20 mouse cellular contexts compared by ENCODE assay signal in genomic region chr9:59956496-59956895, GRCm38 (mm10). TPM values are rescaled to one million over a fixed set of nuclear protein-coding genes. Genes with fewer than 3 reads are reported as not detected.
DNase-seq lines count a peak whose midpoint lies in the region; ATAC-seq and TF ChIP-seq lines count a peak whose summit lies in the region.
"Had no signal": no experiment of that assay in that cellular context is flagged by ENCODE, and none has a peak within 500 bp of the region (broad histone marks: within the 10 kb centered on the region; RNA-seq: fewer than 3 reads in every experiment).

No protein-coding gene starts in this region.

- no peak overlapping the region for H3K27ac ChIP-seq in kidney, embryonic 15.5 days
- no peak overlapping the region for H3K27ac ChIP-seq in kidney, adult 2 months (ENCODE audit: insufficient read depth, low read depth, low read length)
- no peak overlapping the region for H3K27ac ChIP-seq in CH12.LX (ENCODE audit: insufficient read depth, low read depth)
- peak overlapping the region; percentile 83; the same call in 1 of the 2 replicates for H3K27ac ChIP-seq in embryonic facial prominence, embryonic 15.5 days (replicated peaks)
- no peak overlapping the region for H3K27ac ChIP-seq in hindbrain, embryonic 13.5 days
- H3K27ac ChIP-seq: forebrain, embryonic 13.5 days; gastrocnemius, adult 2 months had no signal

- TF ChIP-seq EP300 in CH12.LX (IDR thresholded peaks at IDR 0.05; ENCODE audit: low read length): no peak

- no peaks in the 10 kb centered on the region for H3K9me3 ChIP-seq in kidney, embryonic 15.5 days (replicated peaks)
- no peaks in the 10 kb centered on the region for H3K9me3 ChIP-seq in CH12.LX (replicated peaks; ENCODE audit: low read length)
- no peaks in the 10 kb centered on the region for H3K9me3 ChIP-seq in E14TG2a.4 (ENCODE audit: low read length)
- no peaks in the 10 kb centered on the region for H3K9me3 ChIP-seq in embryonic facial prominence, embryonic 15.5 days (replicated peaks)
- no peaks in the 10 kb centered on the region for H3K9me3 ChIP-seq in hindbrain, embryonic 13.5 days
- H3K9me3 ChIP-seq: forebrain, embryonic 13.5 days; G1E had no signal

- H3K9ac ChIP-seq in kidney, embryonic 15.5 days: no peak overlapping the region
- H3K9ac ChIP-seq in CH12.LX (ENCODE audit: insufficient read depth, low read depth): no peak overlapping the region
- no peak overlapping the region for H3K9ac ChIP-seq in embryonic facial prominence, embryonic 15.5 days
- H3K9ac ChIP-seq in hindbrain, embryonic 13.5 days: no peak overlapping the region
- H3K9ac ChIP-seq: forebrain, embryonic 13.5 days had no signal

- in situ Hi-C loops in CH12.LX (cut with MboI; ENCODE audit: low pct_ligation_motif_present, low pct_unique_long_range_greater_than_20kb, low sequenced_read_pairs): loop anchor here (5.0 kb wide), 1 partner anchor 234 kb away; no protein-coding TSS in a partner anchor

- TF ChIP-seq CTCF in kidney, adult 2 months (conservative IDR thresholded peaks at IDR 0.05; ENCODE audit: insufficient read depth, insufficient read length, low read depth, low read length): no peak
- TF ChIP-seq CTCF in CH12.LX (conservative IDR thresholded peaks at IDR 0.05 in 1 of 2, IDR thresholded peaks at IDR 0.05 in 1 of 2; ENCODE audit: low read depth in 2 of 2, low read length in 2 of 2) (no peak), E14TG2a.4 (conservative IDR thresholded peaks at IDR 0.05; ENCODE audit: low read length) (no peak)

- ATAC-seq in kidney, embryonic 15.5 days (replicated peaks; ENCODE audit: low FRiP score): no peak
- ATAC-seq in embryonic facial prominence, embryonic 15.5 days (ENCODE audit: insufficient number of reproducible peaks, low FRiP score, low TSS enrichment, low read depth): no peak
- no peak for ATAC-seq in hindbrain, embryonic 13.5 days (ENCODE audit: low FRiP score)
- ATAC-seq: forebrain, embryonic 13.5 days had no signal

- H3K4me3 ChIP-seq in kidney, embryonic 15.5 days (replicated peaks): peak overlapping the region; percentile 24; the same call in 1 of the 2 replicates
- no peak overlapping the region for H3K4me3 ChIP-seq in kidney, adult 2 months (ENCODE audit: insufficient read depth, low read depth, low read length)
- H3K4me3 ChIP-seq in CH12.LX (replicated peaks in 1 of 3; ENCODE audit: low read depth in 2 of 3, low read length in 2 of 3, poor library complexity in 1 of 3): no peak overlapping the region
- peak overlapping the region; percentile 51 for H3K4me3 ChIP-seq in E14TG2a.4 (replicated peaks; ENCODE audit: low read length)
- peak overlapping the region; percentile 21 for H3K4me3 ChIP-seq in embryonic facial prominence, embryonic 15.5 days (replicated peaks)
- H3K4me3 ChIP-seq in hindbrain, embryonic 13.5 days: no peak overlapping the region
- H3K4me3 ChIP-seq: forebrain, embryonic 13.5 days; gastrocnemius, adult 2 months had no signal

- no peak for TF ChIP-seq POLR2A in kidney, adult 2 months (IDR thresholded peaks at IDR 0.05; ENCODE audit: low read depth, low read length)
- TF ChIP-seq POLR2A in CH12.LX (IDR thresholded peaks at IDR 0.05; ENCODE audit: low read depth, low read length): no peak

- no peak for TF ChIP-seq RAD21 in CH12.LX (IDR thresholded peaks at IDR 0.05; ENCODE audit: low read depth, low read length)

- dilution Hi-C loops in CH12.LX (cut with MboI; ENCODE audit: extremely low pct_ligation_motif_present, extremely low pct_unique_long_range_greater_than_20kb, low sequenced_read_pairs): no loop called here

- peaks cover 8% of the 10 kb centered on the region; the same call in 1 of the 2 replicates for H3K4me1 ChIP-seq in kidney, embryonic 15.5 days
- H3K4me1 ChIP-seq in kidney, adult 2 months (ENCODE audit: control insufficient read depth, insufficient read depth, low read length): no peaks in the 10 kb centered on the region
- peaks cover 4 to 41% of the 10 kb centered on the region in 2 experiments; a peak in 3 of 4 replicates for H3K4me1 ChIP-seq in CH12.LX (ENCODE audit: control insufficient read depth in 1 of 2, insufficient read depth in 2 of 2)
- H3K4me1 ChIP-seq in E14TG2a.4 (replicated peaks; ENCODE audit: low read depth, low read length): peaks cover 69% of the 10 kb centered on the region
- peaks cover 27% of the 10 kb centered on the region for H3K4me1 ChIP-seq in embryonic facial prominence, embryonic 15.5 days
- H3K4me1 ChIP-seq in hindbrain, embryonic 13.5 days (replicated peaks): peaks cover 5% of the 10 kb centered on the region

- 50% methylated on average over 6 of the region's 6 CpGs for WGBS in kidney, embryonic 15.5 days
- WGBS in kidney, adult 2 months: 55% methylated on average over 6 of the region's 6 CpGs
- WGBS in embryonic facial prominence, embryonic 15.5 days: 27% methylated on average over 6 of the region's 6 CpGs
- WGBS in hindbrain, embryonic 13.5 days: 49% methylated on average over 6 of the region's 6 CpGs

- no peaks in the 10 kb centered on the region for H3K79me2 ChIP-seq in CH12.LX (replicated peaks; ENCODE audit: control insufficient read depth, extremely low read depth, insufficient read depth, poor library complexity, severe bottlenecking)

- intact Hi-C loops in left cerebral cortex, postnatal 36 days (cut with DNase I): loop anchor here (5.0 kb wide), 1 partner anchor 281 kb away; no protein-coding TSS in a partner anchor

- no peak for DNase-seq in kidney, adult 2 months
- no peak for DNase-seq in CH12.LX (ENCODE audit: extremely low read depth)
- no peak for DNase-seq in left cerebral cortex, postnatal 36 days (ENCODE audit: low spot score in 2 of 2)
- no peak for DNase-seq in retina, embryonic 14.5 days (ENCODE audit: low spot score)
- DNase-seq: adrenal gland, postnatal 36 days; gastrocnemius, adult 2 months; lung, adult 18-20 months; retina, postnatal 1 day; spleen, adult 18-20 months had no signal

- no peaks in the 10 kb centered on the region for H3K27me3 ChIP-seq in kidney, embryonic 15.5 days
- no peaks in the 10 kb centered on the region for H3K27me3 ChIP-seq in kidney, adult 2 months (replicated peaks; ENCODE audit: control insufficient read depth, insufficient read depth, low read length)
- no peaks in the 10 kb centered on the region for H3K27me3 ChIP-seq in CH12.LX (replicated peaks)
- H3K27me3 ChIP-seq in E14TG2a.4 (ENCODE audit: insufficient read depth, low read length): no peaks in the 10 kb centered on the region
- H3K27me3 ChIP-seq in embryonic facial prominence, embryonic 15.5 days: no peaks in the 10 kb centered on the region
- H3K27me3 ChIP-seq in hindbrain, embryonic 13.5 days: no peaks in the 10 kb centered on the region
- H3K27me3 ChIP-seq: forebrain, embryonic 13.5 days had no signal

- peak overlapping the region; percentile 41; the same call in 1 of the 2 replicates for H3K4me2 ChIP-seq in kidney, embryonic 15.5 days
- H3K4me2 ChIP-seq in CH12.LX (ENCODE audit: insufficient read depth, low read depth, poor library complexity, severe bottlenecking): no peak overlapping the region
- H3K4me2 ChIP-seq in embryonic facial prominence, embryonic 15.5 days (replicated peaks): peak overlapping the region; percentile 29
- H3K4me2 ChIP-seq in hindbrain, embryonic 13.5 days: no peak overlapping the region
- H3K4me2 ChIP-seq: forebrain, embryonic 13.5 days had no signal

- H3K36me3 ChIP-seq in kidney, embryonic 15.5 days: no peaks in the 10 kb centered on the region
- H3K36me3 ChIP-seq in kidney, adult 2 months (ENCODE audit: control insufficient read depth, insufficient read depth, low read length): no peaks in the 10 kb centered on the region
- no peaks in the 10 kb centered on the region for H3K36me3 ChIP-seq in CH12.LX (replicated peaks in 1 of 2; ENCODE audit: control insufficient read depth in 1 of 2, insufficient read depth in 1 of 2, low read length in 1 of 2)
- H3K36me3 ChIP-seq in E14TG2a.4 (ENCODE audit: insufficient read depth, low read length): no peaks in the 10 kb centered on the region
- H3K36me3 ChIP-seq in embryonic facial prominence, embryonic 15.5 days: no peaks in the 10 kb centered on the region
- H3K36me3 ChIP-seq in hindbrain, embryonic 13.5 days: no peaks in the 10 kb centered on the region
- H3K36me3 ChIP-seq: G1E had no signal

TF ChIP-seq in CH12.LX, 34 proteins besides CTCF, POLR2A, EP300 and RAD21:
- TF ChIP-seq USF2 (conservative IDR thresholded peaks at IDR 0.05; ENCODE audit: low read depth, low read length): no peak
- peak; percentile 30; the same call in 1 of the 2 replicates for TF ChIP-seq BHLHE40 (IDR thresholded peaks at IDR 0.05; ENCODE audit: low read depth, low read length)

RNA-seq across cellular contexts. Expression of gene Nr2e3, which starts 4.0 kb away (rescaled TPM):
- not detected in 2 replicates for polyA plus RNA-seq in kidney, embryonic 15.5 days (2015; fragmentation: Nextera tagmentation; extraction: Ambion mirVana)
- polyA plus RNA-seq in kidney, adult 2 months (2012; rRNA removed): 1.2 TPM in 2 replicates
- total RNA-seq in CH12.LX (2012; rRNA removed): 0.13 TPM in 1 of 2 replicates, not detected in the other
- total RNA-seq in CH12.LX (2014; rRNA removed): not detected in 2 replicates
- not detected in 2 replicates for polyA plus RNA-seq in CH12.LX (2012; ENCODE audit: insufficient read length, low read depth)
- 1.2 and 1.4 TPM in 2 replicates for polyA plus RNA-seq in embryonic facial prominence, embryonic 15.5 days (2015; fragmentation: Nextera tagmentation; extraction: Ambion mirVana)
- not detected in 2 replicates for polyA plus RNA-seq in hindbrain, embryonic 13.5 days (2015; fragmentation: Nextera tagmentation; extraction: Ambion mirVana)
- not detected for total RNA-seq in left cerebral cortex, postnatal 36 days (2021)
- total RNA-seq: adrenal gland, postnatal 36 days; gastrocnemius, adult 2 months; layer of hippocampus, adult 8-10 months; left cerebral cortex, postnatal 25 days had no signal
- polyA plus RNA-seq: cortical plate, adult 2 months; forebrain, embryonic 13.5 days; G1E; heart, embryonic 14.5 days; neural tube, embryonic 11.5 days had no signal

Comparison
In these comparisons a context has a peak if more than half of its experiments do, and no peak if none do; other contexts are left out.
1. H3K4me3 ChIP-seq: peak in kidney, embryonic 15.5 days (single experiment), E14TG2a.4 (single experiment) and embryonic facial prominence, embryonic 15.5 days (single experiment); none in kidney, adult 2 months (single experiment), CH12.LX (0 of 3) and hindbrain, embryonic 13.5 days (single experiment).
2. H3K4me2 ChIP-seq: peak in kidney, embryonic 15.5 days (single experiment) and embryonic facial prominence, embryonic 15.5 days (single experiment); none in CH12.LX (single experiment) and hindbrain, embryonic 13.5 days (single experiment).